Mouse (Mus musculus) kidney, postnatal 10 days (tissue): ENCODE data around the gene Tmem50b.
"Not testable (repeated sequence)": the region's sequence is repeated elsewhere in the genome, so short reads cannot be mapped to it uniquely, and the experiment has no call there.

ENCODE experiments used
- DNase-seq: peaks from one replicate; pipeline ENCODE4 v3.0.0; 2021; ENCODE audit warnings: mixed read lengths

Gene Tmem50b

DNA sequence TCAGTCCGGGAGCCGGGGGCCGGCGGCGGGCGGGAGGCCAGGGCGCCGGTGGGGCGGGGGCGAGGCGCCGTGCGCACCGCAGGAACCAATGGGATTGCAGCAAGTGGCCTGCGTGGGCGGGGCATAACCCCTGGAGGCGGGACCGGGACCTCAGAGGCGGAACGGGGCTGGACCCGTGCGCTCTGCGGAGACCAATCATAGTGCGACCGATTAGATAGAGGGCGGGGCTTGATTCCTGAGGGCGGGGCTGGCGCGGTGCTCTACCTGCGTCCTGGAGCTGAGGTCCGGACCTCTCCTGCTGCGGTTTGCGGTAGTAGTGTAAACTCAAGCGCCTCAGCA, at the start of gene Tmem50b:
Tmem50b (minus strand) TSS at position 129 of the 339 bp plus-strand sequence.
- peak; percentile 100 for DNase-seq

DNA sequence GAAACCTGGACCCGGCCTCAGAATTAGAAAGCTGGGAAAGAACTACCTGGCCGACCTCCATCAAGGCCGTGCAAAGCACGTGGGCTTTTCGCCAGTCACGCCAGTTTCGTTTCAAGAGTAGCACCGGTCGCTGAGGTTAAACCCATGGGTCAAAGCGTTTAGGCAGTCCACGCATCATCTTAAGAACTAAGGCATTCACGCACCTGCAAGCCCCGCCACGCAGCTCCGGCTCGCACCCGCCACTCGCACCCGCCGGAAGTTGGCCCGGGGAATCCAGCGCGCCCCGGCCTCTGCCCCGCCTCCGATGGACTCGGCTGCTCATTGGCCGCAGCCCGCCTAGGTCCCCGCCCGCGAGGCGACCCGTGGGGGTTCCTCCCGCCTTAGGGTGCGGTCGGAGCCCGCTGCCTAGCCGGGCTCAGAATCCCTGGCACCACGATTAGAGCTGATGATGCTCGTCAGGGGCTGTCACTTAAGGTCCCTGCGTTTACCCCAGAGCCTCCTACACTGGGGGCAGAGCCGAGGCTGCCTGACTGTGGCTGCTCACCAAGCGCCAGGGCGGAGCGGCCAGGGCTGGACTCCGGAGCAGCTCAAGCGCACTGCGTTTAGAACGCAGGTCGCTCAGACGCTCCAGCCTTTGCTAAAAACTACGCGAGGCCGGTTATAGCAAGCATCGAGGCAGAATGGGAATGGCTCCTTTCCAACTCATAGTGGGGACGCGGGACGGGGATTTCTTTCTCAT, 49.2 kb upstream of the Tmem50b start, which contains the start of gene Gart:
Gart (minus strand) TSS at position 272 of the 739 bp plus-strand sequence.
- peak; percentile 96 for DNase-seq

DNA sequence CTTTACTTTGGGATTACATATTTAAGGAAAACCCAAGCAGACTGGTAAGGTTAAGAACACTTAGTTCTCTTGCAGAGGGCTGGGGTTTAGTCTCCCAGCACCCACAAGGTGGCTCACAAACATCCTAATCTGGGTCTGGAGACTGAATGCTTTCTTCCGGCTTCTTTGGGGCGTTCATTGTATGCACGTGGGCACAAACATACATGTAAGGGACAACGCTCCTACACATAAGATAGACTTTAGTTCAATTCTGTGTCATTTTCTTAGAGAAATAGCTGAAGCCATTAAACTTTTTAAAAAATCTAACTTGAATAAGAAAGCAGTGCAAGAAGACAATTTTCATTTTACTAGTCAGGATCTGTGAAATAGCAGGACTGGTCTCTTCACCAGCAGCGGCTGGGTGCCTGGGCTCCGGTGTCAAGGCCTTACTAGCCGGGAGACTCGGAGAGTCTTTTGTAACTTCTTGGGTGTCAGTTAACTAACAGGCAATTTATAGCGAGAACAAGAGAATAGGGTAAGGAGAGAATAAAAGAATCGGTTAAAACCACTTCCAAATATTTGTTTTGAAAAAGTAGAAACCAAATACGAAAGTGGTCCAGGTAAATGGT, 48.5 kb upstream of the Tmem50b start:
- DNase-seq = no peak

DNA sequence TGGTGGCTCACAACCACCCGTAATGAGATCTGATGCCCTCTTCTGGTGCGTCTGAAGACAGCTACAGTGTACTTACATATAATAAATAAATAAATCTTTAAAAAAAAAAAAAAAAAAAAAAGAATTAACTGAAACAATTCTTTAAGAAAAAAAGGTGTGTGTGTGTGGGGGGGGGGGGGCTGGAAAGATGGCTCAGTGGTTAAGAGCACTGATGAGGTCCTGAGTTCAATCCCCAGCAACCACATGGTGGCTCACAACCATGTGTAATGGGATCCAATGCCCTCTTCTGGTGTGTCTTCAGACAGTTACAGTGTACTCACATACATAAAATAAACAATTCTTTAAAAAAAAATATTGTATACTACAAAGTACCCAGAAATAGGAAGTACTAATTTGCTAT, 47.8 kb upstream of the Tmem50b start:
- DNase-seq = not testable (repeated sequence)

DNA sequence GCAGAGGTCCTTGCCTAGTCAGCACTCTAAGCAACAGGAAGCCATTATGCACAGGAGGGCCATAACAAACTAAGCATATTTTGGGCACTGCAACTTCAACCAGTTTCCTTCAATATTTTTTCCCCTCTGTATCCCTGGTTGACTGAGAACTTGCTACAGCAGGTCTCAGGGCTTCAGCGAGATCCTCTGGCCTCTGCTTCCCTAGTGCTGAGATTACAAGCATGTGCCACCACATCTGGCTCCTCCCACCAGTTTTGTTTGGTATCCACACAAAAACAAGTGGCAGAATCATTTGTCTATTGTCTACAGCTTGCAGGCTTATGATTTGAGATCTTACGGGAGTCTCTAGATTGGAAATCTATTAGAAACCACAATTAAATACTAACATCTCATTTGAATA, 47.3 kb upstream of the Tmem50b start:
- DNase-seq = no peak

DNA sequence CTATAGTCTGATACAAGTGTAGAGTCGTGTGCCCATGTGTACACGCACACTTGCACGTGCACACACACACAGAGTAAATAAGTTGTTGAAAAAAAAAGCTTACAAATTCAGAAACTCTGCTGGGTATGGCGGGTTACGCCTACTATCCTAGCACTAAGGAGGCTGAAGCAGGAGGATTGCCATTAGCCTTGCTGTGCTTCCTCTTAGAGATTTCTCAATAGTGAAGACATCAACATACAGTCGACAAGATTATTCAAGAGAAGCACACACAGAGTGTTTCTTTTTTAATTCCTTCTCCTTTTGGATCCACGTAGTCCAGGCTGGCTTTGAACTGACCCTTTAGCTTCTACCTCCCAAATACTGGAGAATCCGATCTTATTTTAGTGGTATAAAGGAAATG, 42.6 kb upstream of the Tmem50b start:
- no peak for DNase-seq

DNA sequence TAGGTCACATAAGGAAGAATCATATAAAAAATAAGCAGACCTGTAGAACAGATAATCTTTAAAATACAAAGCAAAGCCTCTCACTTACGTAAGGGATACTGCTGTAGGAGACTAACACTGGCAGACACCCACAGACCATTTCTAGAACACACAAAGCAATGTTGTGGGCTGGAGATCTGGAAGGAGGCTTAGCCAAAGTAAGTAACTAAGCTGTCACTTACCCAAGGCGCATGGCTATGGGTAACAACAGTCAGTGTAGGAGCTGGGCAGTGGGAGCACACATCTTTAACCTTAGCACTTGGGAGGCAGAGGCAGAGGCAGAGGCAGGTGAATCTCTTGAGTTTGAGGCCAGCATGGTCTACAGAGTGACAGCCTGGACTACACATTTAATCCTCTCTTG, 42.0 kb upstream of the Tmem50b start:
- no peak for DNase-seq

DNA sequence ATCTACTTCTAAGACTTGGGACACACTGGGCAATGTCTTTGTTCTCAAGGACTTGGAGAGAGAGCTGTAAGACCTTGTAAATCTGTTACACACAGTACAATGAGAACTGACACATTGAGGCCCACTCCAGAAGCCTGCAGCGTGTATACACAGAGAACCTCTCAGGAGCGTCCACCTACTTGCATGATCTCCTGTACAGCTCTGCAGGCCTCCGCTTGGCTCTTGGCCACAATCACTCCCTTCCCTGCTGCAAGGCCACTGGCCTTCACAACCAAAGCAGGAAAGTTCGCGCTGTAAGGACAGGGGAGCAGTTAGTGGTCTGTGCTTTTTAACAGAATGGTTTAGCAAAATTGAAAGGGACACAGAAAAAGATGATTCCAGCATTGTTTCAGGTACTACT, 41.6 kb upstream of the Tmem50b start:
- DNase-seq = no peak

DNA sequence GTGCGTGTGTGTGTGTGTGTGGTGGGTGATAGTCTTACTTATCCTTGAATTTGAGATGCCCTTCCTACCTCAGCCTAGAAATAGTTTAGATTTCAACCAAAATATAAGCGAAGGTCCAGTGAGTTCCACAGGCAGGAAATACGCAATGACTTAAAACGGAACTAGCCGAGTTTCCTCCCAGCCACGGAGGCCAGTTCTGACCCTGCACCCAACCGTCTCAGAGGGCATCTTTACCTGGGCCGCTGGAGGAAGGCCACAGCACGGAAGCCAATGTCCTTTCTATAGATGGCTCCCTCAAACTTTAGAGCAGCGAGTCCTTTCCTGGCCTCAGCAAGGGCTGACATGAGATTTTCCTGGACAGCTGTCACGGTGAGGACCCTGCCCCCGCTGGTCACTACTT, 36.0 kb upstream of the Tmem50b start:
- no peak for DNase-seq

DNA sequence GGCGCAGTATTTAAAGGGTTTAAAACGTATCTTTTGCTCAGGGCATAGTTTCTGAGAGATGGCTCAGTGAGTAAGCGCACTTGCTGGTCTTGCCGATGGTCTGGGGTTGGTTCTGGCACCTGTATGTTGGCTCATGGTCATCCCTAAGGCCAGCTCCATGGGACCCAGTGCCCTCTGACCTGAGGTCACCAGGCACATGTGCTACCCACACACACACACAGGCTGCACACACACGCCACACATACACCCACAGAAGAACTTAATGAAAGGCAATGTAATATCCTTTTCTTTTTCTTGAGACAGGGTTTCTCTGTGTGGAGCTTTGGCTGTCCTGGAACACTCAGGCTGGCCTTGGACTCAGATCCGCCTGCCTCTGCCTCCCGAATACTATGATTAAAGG, 35.3 kb upstream of the Tmem50b start:
- DNase-seq = no peak

DNA sequence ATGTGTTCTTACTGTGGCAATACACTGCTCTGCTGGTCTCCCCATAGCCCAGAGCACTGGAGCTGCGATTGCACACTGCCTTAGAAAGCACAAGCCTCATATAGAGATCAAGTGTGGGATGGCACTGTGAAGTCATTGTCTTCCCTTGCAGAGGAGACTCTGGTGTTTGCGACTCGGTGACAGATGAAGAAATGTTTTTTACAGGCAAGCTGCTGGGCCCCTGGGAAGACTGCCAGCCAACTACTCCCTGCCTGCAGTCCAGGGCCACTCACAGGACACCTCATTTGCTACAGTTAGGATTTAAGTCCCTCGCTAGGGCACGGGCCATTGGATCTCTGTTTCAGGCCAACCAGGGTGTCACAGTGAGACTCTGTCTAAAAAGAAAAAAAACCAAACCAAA, 34.8 kb upstream of the Tmem50b start:
- DNase-seq = no peak

DNA sequence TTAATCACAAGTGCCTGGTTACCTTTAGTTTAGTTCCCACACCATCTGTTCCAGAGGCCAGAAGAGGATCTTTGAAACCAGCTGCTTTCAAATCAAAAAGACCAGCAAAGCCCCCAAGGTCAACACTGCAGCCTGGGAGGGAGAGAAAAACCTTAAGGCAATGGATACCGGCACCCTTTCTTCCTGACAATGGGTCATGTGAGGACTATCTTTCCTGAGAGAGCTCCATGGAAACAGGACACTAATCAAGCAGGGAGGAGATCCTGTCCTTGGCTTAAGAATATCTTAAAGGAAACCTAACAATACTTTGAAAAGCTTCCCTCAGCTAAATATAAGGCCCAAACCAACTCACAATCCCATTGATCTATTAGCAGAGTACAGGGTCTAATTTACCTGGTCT, 33.0 kb upstream of the Tmem50b start:
- DNase-seq = no peak

DNA sequence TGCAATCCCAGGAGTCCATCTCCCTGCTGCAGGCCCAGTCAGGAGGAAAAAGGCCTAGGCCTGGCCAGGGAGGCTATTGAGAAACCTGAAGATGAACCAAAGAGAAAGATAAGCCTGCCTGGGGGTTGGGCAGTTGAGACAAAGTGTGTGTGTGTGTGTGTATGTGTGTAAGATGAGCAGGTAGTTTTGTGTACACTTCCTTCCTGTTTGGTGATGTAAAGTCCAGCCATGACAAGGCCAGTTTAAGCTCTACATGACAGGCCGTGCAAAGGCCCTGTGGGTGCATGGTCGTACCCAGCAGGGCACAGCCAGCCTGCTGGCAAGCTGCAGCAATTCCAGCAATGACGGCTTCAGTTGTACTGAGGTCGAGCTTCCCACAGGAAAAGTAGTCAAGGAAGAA, 32.1 kb upstream of the Tmem50b start:
- DNase-seq = no peak

DNA sequence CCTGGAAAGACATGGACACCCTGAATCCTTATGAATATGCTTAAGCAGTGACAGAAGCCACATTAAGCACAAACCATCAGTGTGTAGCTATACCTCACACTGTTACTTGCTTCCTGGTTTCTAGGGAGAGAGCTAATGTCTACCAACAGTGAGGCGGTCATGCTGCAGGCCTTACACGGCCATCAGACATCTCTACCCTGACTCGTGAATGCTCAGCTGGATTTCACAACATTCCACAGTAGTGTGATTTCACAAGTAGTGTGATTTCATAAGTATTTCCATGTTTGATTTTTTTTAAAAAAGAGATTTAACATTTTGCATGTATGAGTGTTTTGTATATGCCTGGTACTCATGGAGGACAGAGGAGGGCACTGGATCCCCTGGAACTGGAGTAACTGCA, 31.1 kb upstream of the Tmem50b start:
- no peak for DNase-seq

DNA sequence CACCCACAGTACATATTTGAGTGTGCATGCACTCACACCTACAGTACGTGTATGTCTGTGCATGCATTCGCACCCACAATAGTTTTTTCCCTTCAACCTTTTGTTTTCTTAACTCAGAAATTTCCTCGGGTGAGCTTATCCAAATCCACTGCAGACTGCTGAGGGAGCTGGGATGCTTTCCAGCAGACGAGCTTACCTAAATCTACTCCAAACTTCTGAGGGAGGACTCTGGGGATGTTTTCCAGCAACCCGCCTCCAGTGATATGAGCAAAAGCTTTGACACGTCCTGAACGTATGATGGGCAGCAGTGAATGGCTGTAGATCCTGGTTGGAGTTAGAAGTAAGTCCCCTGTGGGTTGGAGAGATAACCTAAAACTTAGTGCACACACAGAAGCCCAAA, 30.2 kb upstream of the Tmem50b start:
- no peak for DNase-seq

DNA sequence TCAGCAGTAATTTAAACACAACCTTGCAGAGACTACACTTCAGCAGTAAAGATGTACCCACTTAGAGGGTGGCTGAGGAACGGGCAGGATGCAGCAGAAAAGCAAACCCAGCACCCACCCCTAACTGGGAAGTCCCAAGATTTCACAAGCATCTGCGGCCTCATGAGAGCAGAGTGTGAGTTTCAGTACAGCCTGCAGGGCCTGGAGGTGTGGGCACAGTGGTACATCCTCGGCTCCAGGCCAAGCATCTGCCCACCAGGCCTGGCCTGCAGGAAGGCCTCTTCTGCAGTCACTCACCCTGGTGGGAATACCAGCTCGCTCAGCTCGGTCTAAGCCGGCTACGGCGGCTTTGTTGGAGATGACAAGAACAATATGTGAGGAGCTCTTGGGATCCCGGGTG, 25.5 kb upstream of the Tmem50b start:
- DNase-seq = no peak

DNA sequence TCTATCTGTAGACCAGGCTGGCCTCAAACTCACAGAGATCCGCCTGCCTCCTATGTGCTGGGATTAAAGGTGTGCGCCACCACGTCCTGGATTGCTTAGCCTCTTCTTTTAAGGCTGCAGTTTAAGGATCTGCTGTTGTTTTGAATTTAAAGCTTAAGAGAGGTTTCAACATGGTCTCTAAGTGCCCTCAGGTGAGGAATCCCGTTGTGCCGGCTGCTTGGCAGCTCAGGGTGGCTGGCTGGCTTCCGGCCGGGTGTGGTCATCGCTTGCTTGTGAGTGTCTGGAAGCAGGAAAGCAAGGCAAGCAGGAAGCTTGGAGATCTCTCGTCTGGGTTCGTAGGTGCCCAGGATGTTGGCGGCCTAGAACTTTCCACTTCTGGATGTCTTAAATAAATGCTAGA, 23.4 kb upstream of the Tmem50b start:
- DNase-seq = no peak

DNA sequence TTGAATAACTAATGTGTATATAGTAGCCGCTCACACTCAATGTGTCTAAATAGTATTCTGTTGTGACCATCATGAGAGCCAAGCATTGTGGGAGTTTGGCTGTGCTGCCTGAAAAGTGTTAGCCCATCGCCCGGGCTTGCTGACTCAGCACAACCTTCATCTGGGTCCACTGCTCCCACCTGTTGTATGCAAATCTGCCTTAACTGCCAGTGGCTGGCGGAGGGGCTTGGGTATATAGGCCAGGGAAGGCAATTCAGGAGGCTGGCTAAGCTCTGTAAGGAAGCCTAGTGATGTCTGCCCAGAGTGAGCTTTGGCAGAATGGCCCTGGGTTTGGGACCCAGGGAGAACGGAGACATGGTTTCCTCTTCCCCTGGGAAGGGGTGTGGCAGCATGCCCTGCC, 22.6 kb upstream of the Tmem50b start:
- no peak for DNase-seq

DNA sequence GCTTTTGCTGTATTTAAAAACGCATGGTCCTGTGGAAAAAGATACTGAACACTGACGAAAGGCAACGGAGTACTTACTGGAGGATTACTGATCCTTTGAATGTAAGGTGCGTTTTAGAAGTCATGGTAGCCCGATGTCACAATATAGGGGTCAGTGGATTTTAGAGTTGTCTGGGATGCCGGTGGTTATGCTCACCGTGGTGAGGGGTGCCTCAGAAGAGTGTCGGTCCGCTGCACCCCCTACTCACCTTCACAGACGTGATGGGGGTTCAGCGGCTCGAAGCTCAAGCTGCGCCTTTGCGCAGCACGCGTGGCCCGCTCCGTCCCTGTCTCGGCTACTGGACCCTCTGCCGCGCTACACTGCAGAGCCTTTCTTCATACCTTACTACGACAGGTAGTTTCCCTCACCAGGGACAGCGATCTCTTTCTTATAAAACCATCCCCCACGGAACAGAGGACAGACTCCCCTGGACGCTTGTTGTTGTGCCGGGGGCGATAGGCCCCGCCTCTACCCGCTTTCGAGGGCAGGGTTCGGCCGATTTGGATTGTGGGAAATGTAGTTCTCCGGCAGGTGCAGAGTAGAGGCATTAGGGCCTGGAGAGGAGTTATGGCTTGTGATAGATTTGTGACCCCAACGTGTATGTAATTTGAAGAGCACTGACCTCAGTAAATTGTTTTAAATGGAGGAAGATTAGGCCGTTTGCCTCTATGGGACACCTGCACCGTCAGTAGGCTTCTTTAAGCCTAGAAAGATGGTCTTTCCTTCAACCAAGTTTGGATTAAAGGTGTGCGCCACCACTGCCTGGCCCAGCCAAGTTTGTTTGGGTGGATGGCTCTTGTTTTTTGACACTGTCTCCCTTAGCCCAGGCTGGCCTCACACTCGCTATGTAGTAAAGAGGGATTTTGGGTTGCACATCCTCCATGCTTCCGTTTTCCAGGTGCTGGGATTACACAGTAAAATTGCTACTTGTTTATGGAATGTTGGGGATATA, 21.2 kb upstream of the Tmem50b start, which contains the start of gene Dnajc28:
Dnajc28 (minus strand) TSS at position 516 of the 991 bp plus-strand sequence.
- DNase-seq = peak; percentile 86

DNA sequence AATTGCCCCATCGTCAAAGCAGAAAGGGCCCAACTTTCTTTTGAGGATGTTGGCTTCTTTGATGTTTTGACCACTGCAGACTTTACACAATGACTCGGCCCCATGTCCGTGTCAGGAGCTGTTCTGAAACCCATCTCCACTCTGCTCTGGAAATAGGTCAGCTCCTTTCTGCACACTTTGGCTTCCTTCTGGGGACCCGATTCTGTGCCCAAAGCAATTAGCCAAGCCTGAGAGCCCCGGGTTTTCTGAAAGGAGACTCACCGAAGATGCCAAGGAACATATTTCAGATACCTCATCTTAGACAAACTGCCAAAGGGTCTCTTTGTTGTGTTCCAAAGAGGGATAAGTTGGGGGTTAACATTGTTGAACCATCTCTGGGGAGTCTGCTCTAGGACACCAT, 17.0 kb upstream of the Tmem50b start:
- no peak for DNase-seq

DNA sequence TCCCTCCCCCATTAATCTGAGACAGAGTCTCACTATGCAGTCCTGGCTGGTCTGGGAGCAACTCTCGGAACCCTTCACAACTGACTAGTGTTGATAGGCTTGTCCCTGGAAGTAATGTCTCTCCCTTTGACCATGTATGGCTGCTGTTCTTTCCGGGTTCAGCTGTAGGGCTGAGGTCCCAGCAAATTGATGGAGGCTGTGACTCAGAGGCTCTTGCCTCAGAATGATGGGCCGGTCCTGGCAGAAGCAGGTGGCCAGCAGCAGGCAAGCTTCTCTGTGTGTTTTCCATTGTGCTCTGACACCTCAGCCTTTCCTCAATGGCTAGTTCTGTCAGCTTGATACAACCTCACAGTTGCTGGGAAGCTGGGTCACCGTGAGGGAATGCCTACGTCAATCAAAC, 14.9 kb upstream of the Tmem50b start:
- no peak for DNase-seq

DNA sequence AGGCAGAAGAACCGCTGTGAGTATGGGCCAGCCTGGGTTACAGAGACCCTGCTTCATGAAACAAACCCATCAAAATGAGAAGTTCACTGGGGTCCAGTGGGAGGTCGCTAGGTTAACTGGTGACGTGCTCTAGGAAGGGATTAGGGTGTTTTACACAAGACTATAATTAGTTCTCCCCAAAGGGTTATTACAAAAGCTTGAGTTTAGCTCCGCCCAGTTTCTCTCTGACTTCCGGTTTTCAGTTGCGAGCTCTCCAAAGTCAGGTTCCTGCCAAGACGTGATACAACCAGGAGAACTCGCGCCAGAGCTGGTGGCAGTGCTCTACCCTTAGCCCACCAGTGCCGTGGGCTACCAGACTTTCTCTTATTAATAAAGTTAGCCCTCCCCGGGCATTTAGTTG, 13.6 kb upstream of the Tmem50b start:
- DNase-seq = no peak

DNA sequence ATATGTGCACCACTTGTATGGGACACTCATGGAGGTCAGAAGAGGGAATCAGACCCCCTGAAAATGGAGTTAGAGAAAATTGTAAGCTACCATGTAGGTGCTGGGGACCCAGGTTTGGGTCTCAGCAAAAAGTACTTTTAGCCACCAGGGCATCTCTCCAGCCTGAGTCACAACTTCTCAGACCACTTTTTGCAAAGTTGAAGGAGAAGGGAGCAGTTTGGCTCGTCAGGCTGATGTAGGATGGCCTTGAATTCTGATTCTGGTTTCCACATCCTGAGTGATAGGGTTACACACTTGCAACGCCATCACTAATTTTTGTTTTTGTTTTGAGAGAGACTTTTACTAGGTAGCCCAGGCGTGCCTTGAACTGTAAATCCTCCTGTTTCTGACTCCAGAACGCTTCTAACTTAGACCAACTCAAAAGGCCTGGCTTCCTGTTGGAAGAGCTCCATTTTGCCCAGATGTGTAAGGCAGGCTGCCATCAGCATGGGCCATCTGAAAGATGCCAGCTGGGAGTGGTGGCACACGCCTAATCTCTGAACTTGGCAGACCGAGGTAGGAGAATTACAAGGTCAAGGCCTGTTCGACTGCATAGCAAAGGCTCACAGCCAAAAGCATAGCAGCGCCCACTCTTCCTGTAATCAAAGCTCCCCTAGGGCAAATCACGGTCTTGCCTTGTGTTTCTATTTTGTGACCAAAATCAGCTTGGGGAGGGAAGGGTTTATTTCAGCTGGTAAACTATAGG, 12.1 kb upstream of the Tmem50b start:
- peak; percentile 35 for DNase-seq
